Mouse (Mus musculus) adrenal gland, adult 8-10 months (tissue): ENCODE data around the gene Clcn5. TPM values are rescaled to one million over a fixed set of nuclear protein-coding genes. Genes with fewer than 3 reads are reported as not detected.

Experiments
- DNase-seq: peaks from one replicate; pipeline ENCODE4 v3.0.0; 2022
- microRNA-seq, 2 experiments: library from miRNA; unstranded; fragments of <30 nt; microRNA quantifications; one replicate each; pipeline ENCODE4 v1.2.0; 2022
- total RNA-seq, 4 experiments: library from RNA; stranded (reverse); gene quantifications; 2 replicates each; pipeline ENCODE4 v1.2.4; 2022

The Clcn5 gene
- total RNA-seq, 4 experiments from 2014 or later, result 34.3 to 36.6 (median 36.2) TPM

GRCm38 (mm10) chrX:7190816-7191215, 128.3 kb downstream of the Clcn5 start:
- no peak for DNase-seq

GRCm38 (mm10) chrX:7188311-7188807, 130.8 kb downstream of the Clcn5 start:
- DNase-seq, result peak; percentile 24

- no peak for DNase-seq
Observed at GRCm38 (mm10) chrX:7187455-7188310, 131.5 kb downstream of the Clcn5 start.

- no peak for DNase-seq
Observed at GRCm38 (mm10) chrX:7170156-7170555, 149.0 kb downstream of the Clcn5 start.

GRCm38 (mm10) chrX:7168799-7169198, 150.4 kb downstream of the Clcn5 start:
- no peak for DNase-seq

- no peak for DNase-seq
Observed at GRCm38 (mm10) chrX:7157976-7158375, 161.2 kb downstream of the Clcn5 start.

GRCm38 (mm10) chrX:7156026-7156732, 163.0 kb downstream of the Clcn5 start:
- no peak for DNase-seq

- DNase-seq, result no peak
Observed at GRCm38 (mm10) chrX:7150129-7150528, 169.0 kb downstream of the Clcn5 start.

- DNase-seq, result no peak
Observed at GRCm38 (mm10) chrX:7146156-7146555, 173.0 kb downstream of the Clcn5 start.

GRCm38 (mm10) chrX:7121618-7122280, 197.4 kb downstream of the Clcn5 start:
- no peak for DNase-seq

- DNase-seq, result no peak
Observed at GRCm38 (mm10) chrX:7114885-7115284, 204.3 kb downstream of the Clcn5 start.

Small RNA genes within 50 kb of the gene (microRNA-seq; reads per million reads assigned to microRNA genes)
- gene Mir188, result 177 to 336 reads per million in 2 experiments
- 50.6 to 67.9 reads per million in 2 experiments for gene Mir362
- gene Mir500, result 236 to 285 reads per million in 2 experiments
- 329 to 783 reads per million in 2 experiments for gene Mir501
- gene Mir532, result 1,339 to 1,450 reads per million in 2 experiments

Other genes starting within 250 kb of the Clcn5 start
- 10 to 100 TPM; 27.7 to 36.7 (median 32.1) TPM for gene Usp27x, start 56.5 kb upstream of the Clcn5 start, total RNA-seq